Mouse (Mus musculus): Measurements from ENCODE around the gene Rnase4. TPM values are rescaled to one million over a fixed set of nuclear protein-coding genes. Genes with fewer than 3 reads are reported as not detected.

Rnase4 gene
- polyA plus RNA-seq, 1 experiment from 2014 or later: 19.2 TPM

DNA sequence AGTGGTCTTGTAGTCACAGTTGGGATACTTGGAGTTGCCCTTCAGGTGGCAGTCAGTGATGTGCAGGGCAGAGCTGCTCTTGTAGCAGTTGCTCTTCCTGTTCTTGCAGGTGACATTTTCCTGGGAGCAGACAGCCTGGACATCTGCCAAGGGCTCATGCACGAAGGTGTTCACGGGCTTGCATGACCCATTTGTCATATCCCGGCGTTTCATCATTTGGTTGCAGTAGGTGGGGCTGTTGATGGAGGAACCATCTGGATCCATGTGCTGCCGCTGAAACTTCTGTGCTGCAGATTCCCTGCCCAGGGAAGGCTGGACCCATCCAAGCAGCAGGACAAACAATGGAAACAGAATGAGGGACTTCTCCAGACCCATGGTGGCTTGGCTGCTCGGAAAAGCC, 54.6 kb downstream of the Rnase4 start:
- no peak overlapping the region for H3K9ac ChIP-seq (ENCODE audit: low read depth, low read length)
- H3K4me1 ChIP-seq (replicated peaks; ENCODE audit: control insufficient read depth, insufficient read depth, low read length): no peaks in the 10 kb centered on the region
- WGBS: 83% methylated on average over 6 of the region's 6 CpGs
- H3K4me2 ChIP-seq (replicated peaks; ENCODE audit: low read depth, low read length): no peak overlapping the region
- H3K9me3 ChIP-seq (ENCODE audit: control insufficient read depth, low read length): no peaks in the 10 kb centered on the region
- H3K4me3 ChIP-seq (ENCODE audit: low read depth, low read length): no peak overlapping the region
- ATAC-seq (ENCODE audit: low FRiP score) (no peak), DNase-seq (ENCODE audit: low spot score) (no peak)
- no peak overlapping the region for H3K27ac ChIP-seq (ENCODE audit: low read depth, low read length)
- no peaks in the 10 kb centered on the region for H3K36me3 ChIP-seq (ENCODE audit: control insufficient read depth, insufficient read depth, low read length)
- no peaks in the 10 kb centered on the region for H3K27me3 ChIP-seq (ENCODE audit: control insufficient read depth, insufficient read depth, low read length)

- DNase-seq (ENCODE audit: low spot score): no peak
- WGBS: 43% methylated on average over 2 of the region's 2 CpGs
- no peak within 1 kb of the TSS for H3K4me2 ChIP-seq (replicated peaks; ENCODE audit: low read depth, low read length)
These were observed 55.8 kb downstream of the Rnase4 start, which contains the start of gene Rnase1 for GRCm38 (mm10) chr14:51146685-51147084. TSS of gene Rnase1 (minus strand) at chr14:51146785.

DNA sequence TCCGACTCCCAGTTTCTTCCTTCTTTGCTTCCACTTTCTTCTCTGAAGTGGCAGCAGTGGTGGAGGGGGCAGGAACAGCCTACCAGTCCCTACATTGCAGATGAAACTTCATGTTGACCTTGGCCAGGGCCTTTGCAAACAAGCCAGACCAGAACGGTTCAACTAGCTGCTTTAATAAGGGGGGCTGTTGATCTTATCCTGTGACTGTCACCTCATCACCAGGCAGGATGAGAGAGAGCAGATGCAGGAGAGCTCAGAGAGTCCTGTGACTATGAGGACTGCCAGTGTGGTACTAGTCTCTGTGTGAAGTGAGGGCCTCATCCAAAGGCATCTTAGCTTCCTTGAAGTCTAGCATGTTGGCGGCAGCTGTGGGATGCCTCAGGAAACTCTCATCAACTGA, 57.1 kb downstream of the Rnase4 start:
- Histone ChIP-seq H3K9me3 (ENCODE audit: control insufficient read depth, low read length) (no peaks in the 10 kb centered on the region), H3K4me3 (ENCODE audit: low read depth, low read length) (no peak overlapping the region), H3K36me3 (ENCODE audit: control insufficient read depth, insufficient read depth, low read length) (no peaks in the 10 kb centered on the region), H3K4me1 (replicated peaks; ENCODE audit: control insufficient read depth, insufficient read depth, low read length) (no peaks in the 10 kb centered on the region), H3K27ac (ENCODE audit: low read depth, low read length) (no peak overlapping the region), H3K27me3 (ENCODE audit: control insufficient read depth, insufficient read depth, low read length) (no peaks in the 10 kb centered on the region), H3K9ac (ENCODE audit: low read depth, low read length) (no peak overlapping the region), H3K4me2 (replicated peaks; ENCODE audit: low read depth, low read length) (no peak overlapping the region)
- DNase-seq (ENCODE audit: low spot score) (no peak), ATAC-seq (ENCODE audit: low FRiP score) (no peak)
- WGBS: 61% methylated on average over 3 of the region's 3 CpGs

More at GRCm38 (mm10) chr14:51146685-51147084, 55.8 kb downstream of the Rnase4 start, which contains the start of gene Rnase1:
- ATAC-seq (ENCODE audit: low FRiP score): no peak; the same call in 1 of the 2 replicates
- Histone ChIP-seq H3K27ac (ENCODE audit: low read depth, low read length) (no peak within 1 kb of the TSS), H3K4me3 (ENCODE audit: low read depth, low read length) (no peak within 1 kb of the TSS), H3K27me3 (ENCODE audit: control insufficient read depth, insufficient read depth, low read length) (no peaks in the 10 kb centered on the region), H3K9ac (ENCODE audit: low read depth, low read length) (no peak within 1 kb of the TSS), H3K36me3 (ENCODE audit: control insufficient read depth, insufficient read depth, low read length) (no peaks in the 10 kb centered on the region), H3K4me1 (replicated peaks; ENCODE audit: control insufficient read depth, insufficient read depth, low read length) (no peaks in the 10 kb centered on the region), H3K9me3 (ENCODE audit: control insufficient read depth, low read length) (no peaks in the 10 kb centered on the region)

- Histone ChIP-seq H3K27me3 (ENCODE audit: control insufficient read depth, insufficient read depth, low read length) (no peaks in the 10 kb centered on the region), H3K4me2 (replicated peaks; ENCODE audit: low read depth, low read length) (no peak overlapping the region), H3K9me3 (ENCODE audit: control insufficient read depth, low read length) (no peaks in the 10 kb centered on the region), H3K9ac (ENCODE audit: low read depth, low read length) (no peak overlapping the region), H3K27ac (ENCODE audit: low read depth, low read length) (no peak overlapping the region), H3K4me1 (replicated peaks; ENCODE audit: control insufficient read depth, insufficient read depth, low read length) (no peaks in the 10 kb centered on the region), H3K4me3 (ENCODE audit: low read depth, low read length) (no peak overlapping the region), H3K36me3 (ENCODE audit: control insufficient read depth, insufficient read depth, low read length) (no peaks in the 10 kb centered on the region)
- WGBS: 71% methylated on average over 5 of the region's 5 CpGs
- ATAC-seq (ENCODE audit: low FRiP score) (no peak), DNase-seq (ENCODE audit: low spot score) (no peak)
These were observed 58.3 kb downstream of the Rnase4 start for GRCm38 (mm10) chr14:51149164-51149563.

DNA sequence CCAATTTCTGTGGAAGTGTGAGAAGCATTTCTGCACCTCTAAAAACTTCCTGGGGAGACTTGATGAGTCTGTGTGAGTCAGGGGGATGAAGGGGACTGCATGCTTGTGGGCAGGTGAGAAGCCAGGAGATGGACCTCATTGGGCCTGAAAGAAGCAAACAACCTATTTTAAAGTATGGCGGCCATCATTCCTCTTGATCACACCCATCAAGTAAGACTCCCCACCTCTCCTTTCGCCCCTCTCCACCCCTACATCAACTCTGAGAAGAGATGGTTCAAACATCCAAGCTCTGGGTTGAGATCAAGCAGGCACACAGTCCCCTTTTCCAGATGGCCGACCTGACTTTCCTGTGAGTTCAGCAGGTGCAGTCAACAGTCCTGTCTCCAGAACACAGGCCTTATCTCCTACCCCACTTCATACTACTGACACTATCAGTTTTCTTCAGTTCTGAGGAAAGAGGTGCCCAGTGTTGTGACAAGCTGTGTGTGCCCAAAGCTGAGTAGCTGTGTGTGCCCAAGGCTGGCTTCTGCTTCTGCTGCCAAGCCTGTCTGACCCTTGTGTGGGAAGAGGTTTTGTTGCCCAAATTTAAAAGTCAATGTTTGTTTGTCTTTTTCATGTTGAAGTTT, 59.4 kb downstream of the Rnase4 start:
- WGBS: 92% methylated on average over 3 of the region's 3 CpGs
- ATAC-seq (ENCODE audit: low FRiP score): no peak
- no peaks in the 10 kb centered on the region for H3K9me3 ChIP-seq (ENCODE audit: control insufficient read depth, low read length)
- H3K9ac ChIP-seq (ENCODE audit: low read depth, low read length): no peak overlapping the region
- no peaks in the 10 kb centered on the region for H3K4me1 ChIP-seq (replicated peaks; ENCODE audit: control insufficient read depth, insufficient read depth, low read length)
- H3K4me3 ChIP-seq (ENCODE audit: low read depth, low read length): no peak overlapping the region
- H3K27me3 ChIP-seq (ENCODE audit: control insufficient read depth, insufficient read depth, low read length): no peaks in the 10 kb centered on the region
- DNase-seq (ENCODE audit: low spot score): no peak
- no peak overlapping the region for H3K27ac ChIP-seq (ENCODE audit: low read depth, low read length)
- no peaks in the 10 kb centered on the region for H3K36me3 ChIP-seq (ENCODE audit: control insufficient read depth, insufficient read depth, low read length)
- no peak overlapping the region for H3K4me2 ChIP-seq (replicated peaks; ENCODE audit: low read depth, low read length)

GRCm38 (mm10) chr14:51152249-51152870, 61.5 kb downstream of the Rnase4 start:
- DNase-seq (ENCODE audit: low spot score) (no peak), ATAC-seq (ENCODE audit: low FRiP score) (no peak)
- Histone ChIP-seq H3K36me3 (ENCODE audit: control insufficient read depth, insufficient read depth, low read length) (no peaks in the 10 kb centered on the region), H3K4me2 (replicated peaks; ENCODE audit: low read depth, low read length) (no peak overlapping the region), H3K4me1 (replicated peaks; ENCODE audit: control insufficient read depth, insufficient read depth, low read length) (no peaks in the 10 kb centered on the region), H3K27ac (ENCODE audit: low read depth, low read length) (no peak overlapping the region), H3K9ac (ENCODE audit: low read depth, low read length) (no peak overlapping the region), H3K27me3 (ENCODE audit: control insufficient read depth, insufficient read depth, low read length) (no peaks in the 10 kb centered on the region), H3K4me3 (ENCODE audit: low read depth, low read length) (no peak overlapping the region), H3K9me3 (ENCODE audit: control insufficient read depth, low read length) (no peaks in the 10 kb centered on the region)
- WGBS: 85% methylated on average over 5 of the region's 5 CpGs

Other genes with a start within 250 kb of the Rnase4 start
- 5.8 and 6.1 TPM in 2 replicates for gene Tep1, start 220.5 kb upstream of the Rnase4 start, polyA plus RNA-seq (2014; fragmentation: Nextera tagmentation; extraction: Ambion mirVana)
- 0.11 TPM in 1 of 2 replicates, not detected in the other for gene Klhl33, start 193.6 kb upstream of the Rnase4 start, polyA plus RNA-seq (2014; fragmentation: Nextera tagmentation; extraction: Ambion mirVana)
- 146 and 160 TPM in 2 replicates for gene Osgep, start 166.2 kb upstream of the Rnase4 start, polyA plus RNA-seq (2014; fragmentation: Nextera tagmentation; extraction: Ambion mirVana)
- gene Apex1, start 166.1 kb upstream of the Rnase4 start, polyA plus RNA-seq (2014; fragmentation: Nextera tagmentation; extraction: Ambion mirVana): 344 and 364 TPM in 2 replicates
- gene Pip4p1, start 160.2 kb upstream of the Rnase4 start, polyA plus RNA-seq (2014; fragmentation: Nextera tagmentation; extraction: Ambion mirVana): 53.8 and 55.6 TPM in 2 replicates
- 62.1 and 63.9 TPM in 2 replicates for gene Pnp, start 160.0 kb upstream of the Rnase4 start, polyA plus RNA-seq (2014; fragmentation: Nextera tagmentation; extraction: Ambion mirVana)
- gene Gm49342, start 146.6 kb upstream of the Rnase4 start, polyA plus RNA-seq (2014; fragmentation: Nextera tagmentation; extraction: Ambion mirVana): not detected in 2 replicates
- 0.36 and 0.52 TPM in 2 replicates for gene Pnp2, start 135.1 kb upstream of the Rnase4 start, polyA plus RNA-seq (2014; fragmentation: Nextera tagmentation; extraction: Ambion mirVana)
- gene Rnase10, start 83.3 kb upstream of the Rnase4 start, polyA plus RNA-seq (2014; fragmentation: Nextera tagmentation; extraction: Ambion mirVana): not detected in 2 replicates
- gene Rnase9, start 49.2 kb upstream of the Rnase4 start, polyA plus RNA-seq (2014; fragmentation: Nextera tagmentation; extraction: Ambion mirVana): not detected in 2 replicates
- not detected in 2 replicates for gene Rnase11, start 40.9 kb upstream of the Rnase4 start, polyA plus RNA-seq (2014; fragmentation: Nextera tagmentation; extraction: Ambion mirVana)
- not detected in 2 replicates for gene Rnase12, start 33.4 kb upstream of the Rnase4 start, polyA plus RNA-seq (2014; fragmentation: Nextera tagmentation; extraction: Ambion mirVana)
- gene Olfr750, start 16.6 kb upstream of the Rnase4 start, polyA plus RNA-seq (2014; fragmentation: Nextera tagmentation; extraction: Ambion mirVana): not detected in 2 replicates
- 2.8 and 3.0 TPM in 2 replicates for gene Ang, start 73 bp downstream of the Rnase4 start, polyA plus RNA-seq (2014; fragmentation: Nextera tagmentation; extraction: Ambion mirVana)
- gene Eddm3b, start 23.3 kb downstream of the Rnase4 start, polyA plus RNA-seq (2014; fragmentation: Nextera tagmentation; extraction: Ambion mirVana): 0.15 and 0.24 TPM in 2 replicates
- 0.24 TPM in 1 of 2 replicates, not detected in the other for gene Rnase6, start 32.8 kb downstream of the Rnase4 start, polyA plus RNA-seq (2014; fragmentation: Nextera tagmentation; extraction: Ambion mirVana)
- gene Rnase1, start 55.7 kb downstream of the Rnase4 start, polyA plus RNA-seq (2014; fragmentation: Nextera tagmentation; extraction: Ambion mirVana): 0.20 TPM in 1 of 2 replicates, not detected in the other
- gene Rnase2b, start 71.2 kb downstream of the Rnase4 start, polyA plus RNA-seq (2014; fragmentation: Nextera tagmentation; extraction: Ambion mirVana): not detected in 2 replicates
- gene Ang2, start 108.1 kb downstream of the Rnase4 start, polyA plus RNA-seq (2014; fragmentation: Nextera tagmentation; extraction: Ambion mirVana): not detected in 2 replicates
- not detected in 2 replicates for gene Ear14, start 112.3 kb downstream of the Rnase4 start, polyA plus RNA-seq (2014; fragmentation: Nextera tagmentation; extraction: Ambion mirVana)
- not detected in 2 replicates for gene Rnase2a, start 165.0 kb downstream of the Rnase4 start, polyA plus RNA-seq (2014; fragmentation: Nextera tagmentation; extraction: Ambion mirVana)

All from hindbrain, embryonic 11.5 days (tissue).